Mouse (Mus musculus) heart, postnatal 10 days (tissue): ENCODE data around the gene Wfdc3. TPM values are rescaled to one million over a fixed set of nuclear protein-coding genes. Genes with fewer than 3 reads are reported as not detected.

Experiments used
- total RNA-seq, 2 experiments: library from RNA; stranded (reverse); gene quantifications; 2 replicates each; pipeline ENCODE4 v1.2.3; 2021

Gene Wfdc3
- total RNA-seq, 2 experiments from 2014 or later = 0.17 to 0.40 TPM

Other genes with a start within 250 kb of the Wfdc3 start
- gene Pigt, start 248.4 kb downstream of the Wfdc3 start, total RNA-seq = 10 to 100 TPM; 56.4 to 56.8 TPM
- 1 to 10 TPM in 1 of 2 experiments, under 1 TPM in 1; 0.84 to 1.0 TPM for gene Wfdc2, start 183.5 kb downstream of the Wfdc3 start, total RNA-seq
- not detected for gene Spint3, start 172.5 kb downstream of the Wfdc3 start, total RNA-seq
- not detected for gene Wfdc6a, start 160.5 kb downstream of the Wfdc3 start, total RNA-seq
- gene Eppin, start 152.3 kb downstream of the Wfdc3 start, total RNA-seq = not detected
- not detected for gene Wfdc6b, start 132.4 kb downstream of the Wfdc3 start, total RNA-seq
- not detected for gene Wfdc8, start 132.3 kb downstream of the Wfdc3 start, total RNA-seq
- not detected for gene Wfdc16, start 107.1 kb downstream of the Wfdc3 start, total RNA-seq
- gene Wfdc10, start 89.9 kb downstream of the Wfdc3 start, total RNA-seq = not detected
- gene Wfdc9, start 89.3 kb downstream of the Wfdc3 start, total RNA-seq = not detected
- not detected for gene Wfdc11, start 71.8 kb downstream of the Wfdc3 start, total RNA-seq
- not detected for gene Wfdc13, start 60.8 kb downstream of the Wfdc3 start, total RNA-seq
- gene Spint4, start 47.4 kb downstream of the Wfdc3 start, total RNA-seq = not detected
- not detected for gene Spint5, start 30.6 kb downstream of the Wfdc3 start, total RNA-seq
- gene Dnttip1, start 52 bp upstream of the Wfdc3 start, total RNA-seq = 10 to 100 TPM; 35.8 to 38.5 TPM
- gene Ube2c, start 24.0 kb upstream of the Wfdc3 start, total RNA-seq = 10 to 100 TPM; 31.7 to 32.5 TPM
- gene Tnnc2, start 34.0 kb upstream of the Wfdc3 start, total RNA-seq = under 1 TPM in 1 of 2 experiments, not detected in 1; 0.52 TPM
- gene Snx21, start 39.9 kb upstream of the Wfdc3 start, total RNA-seq = 10 to 100 TPM; 25.9 to 26.3 TPM
- 10 to 100 TPM; 12.6 to 13.4 TPM for gene Acot8, start 59.0 kb upstream of the Wfdc3 start, total RNA-seq
- gene Zswim3, start 59.2 kb upstream of the Wfdc3 start, total RNA-seq = 1 to 10 TPM; 2.1 to 2.9 TPM
- gene Zswim1, start 76.8 kb upstream of the Wfdc3 start, total RNA-seq = 1 to 10 TPM; 5.2 to 5.3 TPM
- under 1 TPM; 0.55 to 0.69 TPM for gene Spata25, start 82.6 kb upstream of the Wfdc3 start, total RNA-seq
- gene Ctsa, start 86.9 kb upstream of the Wfdc3 start, total RNA-seq = 100 to 1,000 TPM; 108 to 116 TPM
- 10 to 100 TPM; 26.4 to 35.8 TPM for gene Neurl2, start 87.5 kb upstream of the Wfdc3 start, total RNA-seq
- 10 to 100 TPM; 39.1 to 40.9 TPM for gene Pltp, start 111.8 kb upstream of the Wfdc3 start, total RNA-seq
- gene Pcif1, start 133.4 kb upstream of the Wfdc3 start, total RNA-seq = 10 to 100 TPM; 42.2 to 45.1 TPM
- gene Zfp335, start 165.8 kb upstream of the Wfdc3 start, total RNA-seq = 10 to 100 TPM; 11.5 to 12.2 TPM
- under 1 TPM; 0.47 to 0.89 TPM for gene Mmp9, start 194.8 kb upstream of the Wfdc3 start, total RNA-seq
- gene Slc12a5, start 214.9 kb upstream of the Wfdc3 start, total RNA-seq = under 1 TPM; 0.72 to 0.79 TPM